Mouse (Mus musculus): ENCODE measurements around the gene Gm12169. TPM values are rescaled to one million over a fixed set of nuclear protein-coding genes. Genes with fewer than 3 reads are reported as not detected.

Gm12169 gene
- total RNA-seq, 2 experiments from 2014 or later, result not detected

Other genes starting within 250 kb of the Gm12169 start
- gene Cyfip2, start 211.4 kb upstream of the Gm12169 start, total RNA-seq (2021), result 10 to 100 TPM; 14.8 to 15.3 TPM
- under 1 TPM; 0.18 to 0.21 TPM for gene Itk, start 134.7 kb upstream of the Gm12169 start, total RNA-seq (2021)
- not detected for gene Fam71b, start 127.7 kb upstream of the Gm12169 start, total RNA-seq (2021)
- 10 to 100 TPM; 27.2 to 28.0 TPM for gene Med7, start 87.3 kb upstream of the Gm12169 start, total RNA-seq (2021)
- gene Havcr2, start 69.3 kb upstream of the Gm12169 start, total RNA-seq (2021), result under 1 TPM; 0.14 to 0.20 TPM
- not detected for gene BC053393, start 47.3 kb downstream of the Gm12169 start, total RNA-seq (2021)
- not detected for gene Dppa1, start 105.0 kb downstream of the Gm12169 start, total RNA-seq (2021)
- gene Timd2, start 182.8 kb downstream of the Gm12169 start, total RNA-seq (2021), result not detected
- gene Havcr1, start 210.9 kb downstream of the Gm12169 start, total RNA-seq (2021), result not detected

Data from heart, postnatal 4 days (tissue).